Mouse (Mus musculus) MEL (cell line): Measurements from ENCODE around the gene Fam166a.

Experiments
- CHD1 ChIP-seq: IDR thresholded peaks from 2 replicates; pipeline ENCODE4 v1.6.1; 2012; ENCODE audit warnings: low read depth, mild to moderate bottlenecking, inconsistent platforms, low read length, improper control_type of control experiment
- CTCF ChIP-seq, 3 experiments: IDR thresholded peaks in 2 of 3; conservative IDR thresholded peaks in 1 of 3; 2 replicates each; pipeline ENCODE4 v1.5.1; 2011 to 2012; ENCODE audit warnings: low read length in 3 of 3, low read depth in 2 of 3, mild to moderate bottlenecking in 2 of 3, improper control_type of control experiment in 1 of 3, inconsistent platforms in 1 of 3, mixed read lengths in 1 of 3, moderate library complexity in 1 of 3; ENCODE audit not compliant: control insufficient read depth in 1 of 3, insufficient read depth in 1 of 3, poor library complexity in 1 of 3, severe bottlenecking in 1 of 3
- GABPA ChIP-seq: IDR thresholded peaks from 2 replicates; pipeline ENCODE4 v1.6.1; 2012; ENCODE audit warnings: low read depth, mild to moderate bottlenecking, inconsistent platforms, low read length, improper control_type of control experiment, moderate library complexity
- HCFC1 ChIP-seq: IDR thresholded peaks from 2 replicates; pipeline ENCODE4 v1.6.1; 2012; ENCODE audit warnings: low read depth, mild to moderate bottlenecking, inconsistent platforms, low read length, improper control_type of control experiment, moderate library complexity
- MAX ChIP-seq: IDR thresholded peaks from 2 replicates; pipeline ENCODE4 v1.6.1; 2011; ENCODE audit warnings: low read length, improper control_type of control experiment
- MAZ ChIP-seq: IDR thresholded peaks from 2 replicates; pipeline ENCODE4 v1.6.1; 2012; ENCODE audit warnings: low read depth, mild to moderate bottlenecking, inconsistent platforms, low read length, improper control_type of control experiment
- NRF1 ChIP-seq: IDR thresholded peaks from 2 replicates; pipeline ENCODE4 v1.6.1; 2014; ENCODE audit warnings: low read depth, mild to moderate bottlenecking, inconsistent platforms, low read length, improper control_type of control experiment, moderate library complexity; ENCODE audit not compliant: poor library complexity, insufficient read depth, severe bottlenecking
- POLR2A ChIP-seq, 2 experiments: IDR thresholded peaks; 2 replicates each; pipeline ENCODE4 v1.6.1; 2011 to 2012; ENCODE audit warnings: low read length in 2 of 2, mild to moderate bottlenecking in 2 of 2, control low read depth in 1 of 2, improper control_type of control experiment in 1 of 2, low read depth in 1 of 2, moderate library complexity in 1 of 2; ENCODE audit not compliant: control insufficient read depth in 1 of 2, insufficient read depth in 1 of 2, poor library complexity in 1 of 2
- SMC3 ChIP-seq: IDR thresholded peaks from 2 replicates; pipeline ENCODE4 v1.6.1; 2011; ENCODE audit warnings: low read depth, low read length, improper control_type of control experiment
- ZNF384 ChIP-seq: IDR thresholded peaks from 2 replicates; pipeline ENCODE4 v1.6.1; 2012; ENCODE audit warnings: low read depth, mild to moderate bottlenecking, inconsistent platforms, low read length, improper control_type of control experiment

DNA sequence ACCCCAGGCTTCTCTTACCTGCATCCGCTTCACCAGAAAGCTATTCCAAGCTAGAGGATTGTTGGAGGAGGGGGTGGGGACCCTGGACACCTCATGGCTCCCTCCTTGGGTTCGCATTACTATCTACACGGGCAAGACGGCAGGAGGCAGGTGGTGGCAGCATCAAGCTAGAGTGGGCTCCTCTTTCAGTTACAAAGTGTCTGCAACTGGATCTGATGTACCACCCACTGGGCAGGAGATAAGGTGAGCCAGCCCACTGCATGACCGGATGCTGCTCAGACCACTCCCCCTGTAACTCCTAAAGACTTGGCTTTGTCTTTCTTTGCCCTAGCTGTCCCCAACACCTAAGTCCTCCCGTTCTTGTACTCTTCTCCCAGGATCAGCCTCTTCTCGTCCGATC lies 18.1 kb downstream of the Fam166a start, which contains the start of gene Rnf224:
- TF ChIP-seq GABPA (no peak), CTCF (IDR thresholded peaks at IDR 0.05 in 2 of 3, conservative IDR thresholded peaks at IDR 0.05 in 1 of 3; ENCODE audit: control insufficient read depth in 1 of 3, insufficient read depth in 1 of 3, low read depth in 2 of 3, low read length in 3 of 3, poor library complexity in 1 of 3, severe bottlenecking in 1 of 3) (no peak), MAX (no peak), ZNF384 (no peak), SMC3 (no peak), HCFC1 (no peak), POLR2A (IDR thresholded peaks at IDR 0.05; ENCODE audit: control insufficient read depth in 1 of 2, insufficient read depth in 1 of 2, low read depth in 1 of 2, low read length in 2 of 2, poor library complexity in 1 of 2) (no peak), CHD1 (no peak), NRF1 (no peak), MAZ (no peak)
